Mouse (Mus musculus): Measurements from ENCODE around the gene Faf2.

GRCm38 (mm10) chr13:54660877-54661276, 39.3 kb downstream of the Faf2 start:
- no peak for TF ChIP-seq CTCF (IDR thresholded peaks at IDR 0.05)
- no peak for TF ChIP-seq EP300 (IDR thresholded peaks at IDR 0.05; ENCODE audit: insufficient read depth, low read depth, low read length)
